Mouse (Mus musculus): ENCODE measurements around the gene Ermap.

Ermap gene

GRCm38 (mm10) chr4:119185771-119186170 is 4.0 kb downstream of the Ermap start:
- DNase-seq (ENCODE audit: low spot score in 2 of 2): no peak

DNA sequence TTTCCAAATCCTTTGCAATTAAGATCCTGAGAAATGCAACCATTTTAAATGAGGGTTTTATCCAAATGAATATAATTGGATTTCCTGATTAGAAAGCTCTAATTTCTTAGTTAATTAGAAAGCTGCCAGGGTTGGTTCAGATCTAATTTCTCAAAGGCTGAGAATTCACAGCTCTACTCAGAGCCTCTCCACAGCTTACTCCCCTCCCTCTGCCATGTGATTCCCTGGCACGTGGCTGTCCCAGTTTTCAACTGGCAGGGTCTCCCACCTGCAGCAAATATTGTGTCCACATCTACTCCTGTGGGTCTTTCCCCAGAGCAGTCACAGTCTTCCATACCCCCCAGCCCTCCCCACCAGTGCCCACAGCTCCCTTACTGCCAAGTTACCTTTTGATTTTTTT is 6.3 kb downstream of the Ermap start:
- no peak for DNase-seq (ENCODE audit: low spot score in 2 of 2)

DNA sequence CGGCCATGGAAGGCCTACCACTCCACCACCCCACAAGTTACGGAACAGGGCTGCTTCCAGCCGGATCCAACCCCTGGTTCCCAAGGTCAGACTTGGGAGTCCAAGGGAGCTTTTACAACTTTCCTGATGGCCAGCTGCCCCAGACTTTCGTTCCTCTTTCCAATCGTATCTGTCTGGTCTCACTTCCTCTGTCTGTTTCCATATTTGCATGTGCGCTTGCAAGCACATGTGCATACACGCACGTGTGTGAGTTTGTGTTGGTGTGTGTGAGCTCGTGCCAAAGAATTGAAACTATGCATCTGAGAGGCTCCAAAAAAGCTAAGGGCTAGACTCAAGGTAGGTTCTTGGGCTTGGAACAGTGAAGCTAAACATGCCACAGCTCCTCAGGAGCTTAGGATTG is 8.4 kb downstream of the Ermap start:
- DNase-seq (ENCODE audit: low spot score in 2 of 2): no peak

DNA sequence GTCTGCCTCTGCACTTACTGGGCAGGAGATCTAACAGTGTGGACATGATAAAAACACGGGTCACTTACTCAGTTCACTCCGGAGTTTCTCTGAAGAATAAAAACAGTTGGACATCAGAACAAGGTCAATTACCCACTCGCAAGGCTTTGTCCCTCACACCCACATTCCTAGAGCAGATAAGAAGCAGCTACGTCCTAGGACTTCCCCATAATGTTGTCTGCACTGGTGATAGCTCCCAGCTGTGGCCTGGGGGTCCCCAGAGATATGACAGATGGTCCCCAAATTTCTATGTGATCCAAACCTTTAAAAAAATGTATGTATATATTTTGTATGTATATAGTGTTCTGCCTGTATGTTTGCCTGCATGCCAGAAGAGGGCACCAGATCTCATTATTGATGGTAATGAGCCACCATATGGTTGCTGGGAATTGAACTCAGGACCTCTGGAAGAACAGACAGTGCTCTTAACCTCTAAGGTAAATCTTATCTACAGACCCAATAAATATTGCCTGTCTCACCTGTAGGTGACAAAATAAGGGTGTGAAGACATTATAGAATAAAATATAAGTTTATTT is 9.6 kb downstream of the Ermap start:
- no peak for DNase-seq (ENCODE audit: low spot score in 2 of 2)

DNA sequence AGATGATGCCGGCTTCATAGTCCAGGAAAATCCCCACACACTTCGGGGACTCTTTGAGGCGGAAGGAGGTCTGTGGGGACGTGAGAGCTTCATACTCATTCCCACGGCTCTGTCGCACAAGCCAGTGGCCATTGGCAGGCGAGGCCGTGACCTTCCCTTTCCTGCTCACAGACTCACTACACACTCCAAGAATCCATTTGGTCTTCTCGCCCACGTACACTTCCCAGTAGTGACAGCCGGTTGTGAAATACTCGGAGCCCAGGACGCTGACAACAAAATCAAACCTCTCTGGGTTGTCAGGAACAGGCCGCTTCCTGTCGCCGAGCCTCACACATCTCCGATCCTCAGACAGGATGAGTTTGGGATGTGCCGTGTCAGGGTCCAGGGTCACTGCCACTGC is 11.5 kb downstream of the Ermap start:
- DNase-seq (ENCODE audit: low spot score in 2 of 2): no peak

GRCm38 (mm10) chr4:119177702-119178101 is 12.1 kb downstream of the Ermap start:
- peak in 1 of 2 experiments; percentile 59 for DNase-seq (ENCODE audit: low spot score in 2 of 2)

DNA sequence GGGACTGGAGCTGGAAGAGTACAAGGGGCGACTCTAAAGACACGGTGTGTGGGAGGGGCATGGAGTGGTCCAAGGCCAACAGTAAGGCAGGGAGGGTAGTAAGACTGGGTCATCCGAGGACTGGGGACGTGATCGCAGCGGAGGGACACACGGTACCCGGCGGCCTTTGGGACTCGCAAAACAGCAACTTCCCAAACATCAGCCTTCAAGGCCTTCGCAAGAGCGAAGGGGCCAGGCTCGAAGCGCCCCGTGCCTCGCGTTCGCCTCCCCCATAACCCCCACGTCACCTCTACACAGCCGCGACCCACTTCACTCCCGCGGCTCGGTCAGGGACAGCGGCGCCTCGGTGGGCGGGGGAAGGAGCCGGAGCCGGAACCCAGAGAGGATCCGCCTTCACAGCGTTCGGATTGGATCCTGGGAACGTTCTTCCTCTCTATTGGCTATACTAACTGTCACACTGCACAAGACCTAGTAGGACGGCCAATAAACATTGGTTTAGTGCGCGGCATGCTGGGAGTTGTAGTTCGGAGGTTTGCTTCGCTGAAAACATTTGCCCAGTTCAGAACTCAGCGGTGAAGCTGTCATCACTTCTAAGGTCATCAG is 15.9 kb downstream of the Ermap start, which contains the start of gene Zfp691:
TSS of gene Zfp691 (minus strand) at position 345 of the 603 bp plus-strand sequence.
- peak; percentile 96 to 99 for DNase-seq (ENCODE audit: low spot score in 2 of 2)

DNA sequence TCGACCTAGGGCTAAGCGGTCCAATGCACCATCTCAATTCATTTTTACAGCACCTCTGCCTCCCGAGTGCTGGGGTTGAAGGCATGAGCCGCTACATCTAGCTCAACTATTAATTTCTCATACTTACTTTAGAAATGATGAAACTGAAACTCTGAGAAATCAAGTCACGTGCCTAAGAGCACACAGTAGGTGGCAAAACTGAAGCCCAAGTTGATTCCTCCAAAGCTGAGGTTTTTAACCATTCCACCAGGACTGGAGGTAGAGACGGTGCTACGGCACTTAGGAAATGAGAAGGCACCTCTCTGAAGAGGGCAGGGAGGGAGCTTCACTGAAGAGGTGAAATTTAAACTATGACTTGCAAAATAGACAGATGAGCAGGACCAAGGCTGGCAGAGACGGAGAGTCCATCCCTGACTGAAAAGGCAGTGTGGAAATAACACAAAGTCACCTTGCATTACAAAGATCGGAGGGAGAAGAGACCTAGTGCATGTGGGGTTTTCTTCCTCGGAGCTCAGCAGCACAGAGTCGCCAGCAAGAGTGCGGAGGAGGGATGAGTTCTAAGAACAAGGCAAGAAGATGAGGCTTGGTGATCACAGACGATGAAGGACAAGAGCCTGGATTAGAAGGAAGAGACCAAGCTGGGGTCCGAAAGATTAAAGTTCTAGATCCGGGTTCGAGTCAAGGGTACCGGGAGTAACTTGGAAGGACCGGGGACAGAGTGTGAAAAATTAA is 16.7 kb downstream of the Ermap start:
- DNase-seq (ENCODE audit: low spot score in 2 of 2): no peak

DNA sequence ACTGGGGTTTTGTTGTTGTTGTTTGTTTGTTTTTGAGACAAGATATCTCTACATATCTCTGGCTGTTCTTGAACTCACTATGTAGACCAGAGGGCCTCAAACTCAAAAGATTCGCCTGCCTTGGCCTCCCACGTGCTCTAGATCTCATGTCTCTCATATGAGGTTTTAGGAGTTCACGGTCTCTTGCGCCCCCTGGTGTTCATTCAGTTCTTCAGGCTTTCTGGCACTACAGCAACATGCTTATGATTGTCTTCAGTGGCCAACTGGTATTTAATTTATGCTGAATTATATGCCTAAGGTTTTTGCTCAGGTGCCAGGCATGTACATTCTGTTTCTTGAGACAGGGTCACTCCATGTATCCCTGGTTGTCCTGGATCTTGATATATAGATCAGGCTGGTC is 22.1 kb downstream of the Ermap start:
- peak; percentile 88 to 91 for DNase-seq (ENCODE audit: low spot score in 2 of 2)

DNA sequence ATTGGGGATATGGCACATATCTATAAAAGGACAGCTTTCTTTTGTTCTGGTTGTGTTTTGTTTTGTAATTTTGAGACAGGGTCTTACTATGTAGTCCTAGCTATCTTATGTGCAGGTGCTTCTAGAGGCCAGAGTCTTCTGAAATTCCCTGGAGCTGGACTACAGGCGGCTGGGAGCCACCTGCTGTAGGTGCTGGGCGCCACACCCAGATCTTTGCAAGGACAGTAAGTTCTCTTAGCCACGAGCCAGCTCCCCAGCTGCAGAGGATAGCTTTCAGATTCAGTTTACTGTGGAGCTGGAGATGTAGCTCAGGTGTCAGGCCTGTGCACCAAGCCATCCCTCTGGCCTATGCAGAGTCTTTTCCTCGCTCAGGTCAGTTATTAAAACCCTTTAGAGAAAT is 22.7 kb downstream of the Ermap start:
- no peak for DNase-seq (ENCODE audit: low spot score in 2 of 2)

- no peak for DNase-seq (ENCODE audit: low spot score in 2 of 2)
Measured at GRCm38 (mm10) chr4:119165916-119166315, 23.9 kb downstream of the Ermap start.

- DNase-seq (ENCODE audit: low spot score in 2 of 2): no peak
Measured at GRCm38 (mm10) chr4:119162990-119163389, 26.8 kb downstream of the Ermap start.

DNA sequence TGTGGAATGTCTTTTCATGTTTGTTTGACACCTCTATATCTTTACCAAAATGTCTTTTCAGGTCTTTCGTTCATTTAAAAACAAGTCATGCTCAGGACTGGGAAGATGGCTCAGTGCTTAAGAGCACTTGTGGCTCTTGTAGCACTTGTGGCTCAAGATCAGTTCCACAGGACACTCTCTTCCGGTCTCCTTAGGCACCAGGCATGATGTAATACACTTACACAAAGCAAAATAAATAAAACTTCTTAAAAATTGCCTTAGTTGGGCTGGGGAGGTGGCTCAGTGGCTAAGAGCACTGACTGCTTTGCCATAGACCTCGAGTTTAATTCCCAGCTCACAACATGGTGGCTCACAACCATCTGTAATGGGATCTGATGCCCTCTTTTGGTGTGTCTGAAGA is 28.5 kb downstream of the Ermap start:
- no peak for DNase-seq (ENCODE audit: low spot score in 2 of 2)

- no peak for DNase-seq (ENCODE audit: low spot score in 2 of 2)
Measured at GRCm38 (mm10) chr4:119157891-119158290, 31.9 kb downstream of the Ermap start.

- DNase-seq (ENCODE audit: low spot score in 2 of 2): peak in 1 of 2 experiments; percentile 66
Measured at GRCm38 (mm10) chr4:119157186-119157585, 32.6 kb downstream of the Ermap start.

DNA sequence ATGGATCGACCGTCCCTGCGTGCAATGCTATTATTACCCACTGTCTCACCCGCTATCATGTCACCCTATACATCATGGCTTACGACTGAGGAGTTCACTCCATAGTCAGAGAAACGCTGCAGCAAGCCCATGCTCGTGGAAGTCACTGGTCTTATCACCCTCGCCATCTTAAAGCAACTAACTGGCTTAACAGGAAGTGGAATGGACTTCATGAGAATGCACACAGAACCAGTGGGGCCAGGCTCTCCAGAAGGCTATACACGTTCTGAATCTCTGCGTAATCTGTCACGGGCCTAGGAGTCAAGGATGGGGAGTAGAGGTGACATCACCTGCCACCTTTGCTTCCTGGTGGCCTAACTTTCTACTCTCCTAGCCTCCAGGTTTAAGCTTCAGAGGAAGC is 41.1 kb downstream of the Ermap start:
- DNase-seq (ENCODE audit: low spot score in 2 of 2): no peak

DNA sequence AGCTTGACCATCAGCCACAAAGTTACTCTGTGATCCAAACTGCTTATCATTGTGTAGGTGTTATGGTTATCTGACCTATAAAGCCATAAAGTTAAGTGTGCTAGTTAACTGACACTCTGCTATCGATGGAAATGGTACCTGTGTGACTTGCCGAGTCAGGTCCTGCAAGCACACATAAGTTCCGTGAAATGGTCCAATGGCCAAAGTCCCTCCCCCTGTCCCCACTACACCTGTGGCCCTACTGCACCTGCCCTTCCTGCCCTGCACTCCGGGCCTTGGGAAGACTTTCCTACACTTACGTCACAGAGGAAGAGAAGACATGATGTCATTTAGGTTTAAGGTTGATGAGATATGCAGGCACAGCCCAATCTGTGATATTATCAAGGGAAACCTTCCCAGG is 42.5 kb downstream of the Ermap start:
- no peak for DNase-seq (ENCODE audit: low spot score in 2 of 2)

DNA sequence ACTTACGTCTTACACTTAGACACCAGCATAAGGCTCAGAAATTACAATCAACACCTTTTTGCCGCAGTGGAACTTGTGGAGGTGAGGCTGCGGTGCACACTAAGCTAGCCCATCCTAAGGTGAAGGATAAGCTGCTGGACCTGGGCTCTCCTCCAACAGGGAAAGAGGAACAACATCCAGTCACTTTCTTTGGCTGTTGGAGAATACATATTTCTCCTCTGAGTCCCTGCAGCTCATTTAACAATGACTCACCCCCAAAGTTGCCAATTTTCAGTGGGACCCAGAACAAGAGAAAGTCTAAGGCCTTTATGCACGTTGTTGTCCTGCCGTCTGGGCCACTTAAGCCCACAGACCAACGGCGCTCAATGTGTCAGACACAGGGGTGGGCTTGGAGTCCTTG is 43.0 kb downstream of the Ermap start:
- no peak for DNase-seq (ENCODE audit: low spot score in 2 of 2)

- peak; percentile 79 to 81 for DNase-seq (ENCODE audit: low spot score in 2 of 2)
Measured at GRCm38 (mm10) chr4:119142230-119142871, 47.5 kb downstream of the Ermap start.

GRCm38 (mm10) chr4:119141191-119141590 is 48.6 kb downstream of the Ermap start:
- DNase-seq (ENCODE audit: low spot score in 2 of 2): no peak

GRCm38 (mm10) chr4:119140126-119140525 is 49.7 kb downstream of the Ermap start:
- DNase-seq (ENCODE audit: low spot score in 2 of 2): no peak

DNA sequence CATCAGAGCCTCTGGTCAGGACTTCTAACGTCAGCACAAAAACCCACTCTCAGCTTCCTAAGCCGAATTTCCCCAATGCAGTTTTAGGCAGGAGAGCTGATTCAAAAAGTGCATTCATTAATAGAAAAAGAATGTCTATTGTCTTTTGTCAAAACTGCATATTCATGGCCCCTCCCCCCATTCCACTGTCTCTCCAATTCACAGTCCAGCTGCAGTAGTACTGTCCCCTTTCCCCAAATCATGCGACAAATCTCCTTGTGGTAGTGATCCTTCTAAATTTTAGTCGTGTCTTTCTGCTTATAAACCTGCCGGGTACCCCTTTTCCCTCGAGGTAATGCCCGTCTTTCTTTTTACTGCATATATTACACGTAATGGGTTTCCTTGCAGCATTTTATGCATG is 51.0 kb downstream of the Ermap start:
- DNase-seq (ENCODE audit: low spot score in 2 of 2): no peak

GRCm38 (mm10) chr4:119138171-119138570 is 51.6 kb downstream of the Ermap start:
- DNase-seq (ENCODE audit: low spot score in 2 of 2): peak; percentile 86

All from right cerebral cortex, postnatal 10 days (tissue).